Mouse (Mus musculus) limb, embryonic 15.5 days (tissue): ENCODE data around the gene Oxsm. TPM values are rescaled to one million over a fixed set of nuclear protein-coding genes. Genes with fewer than 3 reads are reported as not detected.

Source experiments
- ATAC-seq: fragments of 200-750 bp; cut with Nextera tagmentation; 2 replicates; pipeline ENCODE4 v1.8.0; 2017; ENCODE audit warnings: low read depth, moderate TSS enrichment; ENCODE audit not compliant: insufficient number of reproducible peaks, low FRiP score, low TSS enrichment
- H3K27ac ChIP-seq: fragments of 300-500 bp; sonication (generic); 2 replicates; pipeline ENCODE4 v1.5.1; 2015; ENCODE audit warnings: moderate library complexity, mild to moderate bottlenecking, inconsistent platforms
- H3K27me3 ChIP-seq: fragments of 300-500 bp; sonication (generic); 2 replicates; pipeline ENCODE4 v1.6.1; 2015; ENCODE audit warnings: inconsistent platforms
- H3K36me3 ChIP-seq: fragments of 300-500 bp; sonication (generic); 2 replicates; pipeline ENCODE4 v1.6.1; 2015; ENCODE audit warnings: inconsistent platforms
- H3K4me1 ChIP-seq: fragments of 300-500 bp; sonication (generic); 2 replicates; pipeline ENCODE4 v1.6.1; 2015; ENCODE audit warnings: inconsistent platforms
- H3K4me2 ChIP-seq: fragments of 300-500 bp; sonication (generic); 2 replicates; pipeline ENCODE4 v1.6.1; 2015; ENCODE audit warnings: mild to moderate bottlenecking, inconsistent platforms
- H3K4me3 ChIP-seq: fragments of 300-500 bp; sonication (generic); 2 replicates; pipeline ENCODE4 v1.5.1; 2015; ENCODE audit warnings: mild to moderate bottlenecking, inconsistent platforms
- H3K9ac ChIP-seq: fragments of 300-500 bp; sonication (generic); 2 replicates; pipeline ENCODE4 v1.6.1; 2015; ENCODE audit warnings: inconsistent platforms
- H3K9me3 ChIP-seq: fragments of 300-500 bp; sonication (generic); 2 replicates; pipeline ENCODE4 v1.6.1; 2016; ENCODE audit warnings: inconsistent platforms
- WGBS: fragments of 180-500 bp; shearing (Covaris S2); methylation state at CpG from one replicate; pipeline ENCODE4 v1.1.7; 2015; 5-methylcytosine and 5-hydroxymethylcytosine counted together
- polyA plus RNA-seq: library from polyadenylated mRNA; unstranded; fragments of >200 nt; fragmentation: Nextera tagmentation; extraction: Ambion mirVana; gene quantifications from 2 replicates; pipeline ENCODE4 v1.2.1, GENCODE M21; 2015

The Oxsm gene
- polyA plus RNA-seq, 1 experiment from 2014 or later = 2.3 TPM

DNA sequence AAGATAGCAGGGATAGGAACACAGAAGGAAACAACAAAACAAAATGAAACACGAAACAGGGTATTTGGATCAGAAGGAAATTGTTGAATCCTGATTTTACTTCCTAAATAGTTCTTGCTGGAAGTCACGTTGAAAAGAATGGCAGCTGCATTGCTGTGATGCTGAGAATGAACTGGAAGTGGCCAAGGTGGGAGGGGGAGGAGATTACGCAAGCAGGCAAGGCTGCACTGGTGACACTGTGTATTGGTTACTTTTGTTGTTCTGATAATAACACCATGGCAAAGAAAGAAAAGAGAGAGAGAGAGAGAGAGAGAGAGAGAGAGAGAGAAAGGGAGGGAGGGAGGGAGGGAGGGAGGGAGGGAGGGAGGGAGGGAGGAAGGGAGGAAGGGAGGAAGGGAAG, 13.1 kb downstream of the Oxsm start:
- H3K9ac ChIP-seq = no peak overlapping the region
- no peaks in the 10 kb centered on the region for H3K9me3 ChIP-seq
- H3K4me1 ChIP-seq = no peaks in the 10 kb centered on the region
- H3K27ac ChIP-seq = no peak overlapping the region
- no peaks in the 10 kb centered on the region for H3K36me3 ChIP-seq
- H3K27me3 ChIP-seq = no peaks in the 10 kb centered on the region
- no peak overlapping the region for H3K4me3 ChIP-seq
- H3K4me2 ChIP-seq = no peak overlapping the region
- ATAC-seq = no peak
- WGBS = 70% methylated on average over 3 of the region's 3 CpGs

DNA sequence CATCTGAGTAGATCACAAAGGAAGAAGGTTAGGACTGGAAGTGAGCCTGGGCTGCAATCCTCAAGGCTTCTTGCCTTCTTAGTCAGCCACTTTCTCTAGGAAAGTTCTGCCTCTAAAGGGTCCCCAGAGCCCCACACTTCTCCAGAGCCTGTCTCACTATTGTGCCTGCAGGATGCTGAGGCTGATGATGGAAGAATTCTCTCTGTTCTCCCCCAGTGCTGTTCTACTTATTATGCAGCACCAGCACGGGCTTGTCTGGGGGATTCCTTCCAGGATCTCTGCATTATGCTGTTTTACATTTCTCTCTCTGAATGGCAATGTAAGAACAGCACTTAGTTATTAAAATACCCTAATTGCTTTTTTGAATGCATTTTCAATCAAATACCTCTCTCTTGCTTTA, 16.1 kb downstream of the Oxsm start:
- no peak overlapping the region for H3K4me2 ChIP-seq
- H3K27ac ChIP-seq = no peak overlapping the region
- no peaks in the 10 kb centered on the region for H3K9me3 ChIP-seq
- H3K27me3 ChIP-seq = no peaks in the 10 kb centered on the region
- H3K4me1 ChIP-seq = no peaks in the 10 kb centered on the region
- no peak for ATAC-seq
- no peak overlapping the region for H3K4me3 ChIP-seq
- H3K9ac ChIP-seq = no peak overlapping the region
- H3K36me3 ChIP-seq = no peaks in the 10 kb centered on the region
- 25% methylated on average over 1 of the region's 1 CpGs for WGBS

DNA sequence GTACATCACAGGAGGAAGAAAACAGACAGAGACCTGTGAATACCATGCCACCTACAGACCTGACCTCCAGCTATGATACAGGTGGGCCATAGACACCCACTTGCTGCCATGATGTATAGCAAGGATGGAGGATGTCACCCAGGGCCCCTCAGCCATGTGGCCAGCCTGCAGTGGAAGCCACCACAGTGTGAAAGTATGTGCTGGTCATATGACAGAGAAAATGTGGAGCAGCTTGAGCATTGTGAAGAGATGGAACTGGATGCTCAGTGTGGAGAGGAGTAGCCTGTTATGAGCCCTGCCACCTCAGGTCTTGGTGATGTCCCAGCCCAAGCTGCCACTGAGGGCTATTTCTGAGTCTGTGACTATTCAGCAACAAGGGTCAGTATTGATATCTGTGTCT, 19.0 kb downstream of the Oxsm start:
- H3K36me3 ChIP-seq = no peaks in the 10 kb centered on the region
- no peak overlapping the region for H3K4me3 ChIP-seq
- no peak for ATAC-seq
- no peak overlapping the region for H3K4me2 ChIP-seq
- H3K9me3 ChIP-seq = no peaks in the 10 kb centered on the region
- no peaks in the 10 kb centered on the region for H3K4me1 ChIP-seq
- H3K27ac ChIP-seq = no peak overlapping the region
- H3K9ac ChIP-seq = no peak overlapping the region
- H3K27me3 ChIP-seq = no peaks in the 10 kb centered on the region

DNA sequence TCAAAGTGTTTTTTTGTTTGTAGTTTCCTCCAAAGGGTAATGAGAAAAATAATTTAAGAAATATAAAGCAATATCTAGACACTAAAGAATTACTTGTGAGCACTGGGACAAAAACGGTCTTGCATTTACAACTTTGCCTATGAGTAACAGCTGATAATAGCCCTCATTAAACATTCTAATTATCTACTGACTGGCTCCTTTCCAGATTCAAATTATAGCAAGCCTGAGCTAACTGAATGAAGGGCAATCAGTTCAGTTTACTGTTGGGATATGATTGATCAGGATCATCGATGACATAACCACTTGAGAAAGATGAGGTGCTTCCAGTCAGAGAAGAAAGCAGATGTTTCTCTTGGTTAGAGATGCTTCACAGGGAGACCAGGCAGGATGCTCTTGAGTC, 20.2 kb downstream of the Oxsm start:
- Histone ChIP-seq H3K27me3 (no peaks in the 10 kb centered on the region), H3K36me3 (no peaks in the 10 kb centered on the region), H3K9me3 (no peaks in the 10 kb centered on the region), H3K4me3 (no peak overlapping the region), H3K9ac (no peak overlapping the region), H3K4me1 (no peaks in the 10 kb centered on the region), H3K4me2 (no peak overlapping the region), H3K27ac (no peak overlapping the region)
- no peak for ATAC-seq
- WGBS = 59% methylated on average over 2 of the region's 2 CpGs

DNA sequence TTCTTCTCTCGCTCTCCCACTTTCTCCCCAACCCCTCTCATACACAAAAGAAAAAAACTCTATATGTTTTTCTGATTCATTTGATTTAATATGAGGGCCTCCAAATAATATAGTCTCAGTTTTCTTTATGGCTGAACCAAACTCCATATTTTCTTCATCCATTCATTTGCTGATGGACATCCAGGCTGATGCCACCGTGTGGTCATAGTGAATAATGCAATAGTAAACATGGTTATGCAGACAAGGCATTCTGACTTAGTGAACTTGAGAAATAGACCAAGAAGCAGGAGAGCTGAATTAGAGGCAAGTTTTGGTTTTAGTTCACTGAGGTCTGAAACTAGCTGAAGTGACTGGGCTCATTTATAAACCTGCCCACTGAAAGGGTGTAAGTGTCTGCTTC, 30.6 kb downstream of the Oxsm start:
- no peak overlapping the region for H3K4me3 ChIP-seq
- WGBS = 54% methylated on average over 2 of the region's 2 CpGs
- H3K4me1 ChIP-seq = no peaks in the 10 kb centered on the region
- H3K36me3 ChIP-seq = no peaks in the 10 kb centered on the region
- H3K9me3 ChIP-seq = no peaks in the 10 kb centered on the region
- H3K9ac ChIP-seq = no peak overlapping the region
- no peaks in the 10 kb centered on the region for H3K27me3 ChIP-seq
- ATAC-seq = no peak
- H3K27ac ChIP-seq = no peak overlapping the region
- no peak overlapping the region for H3K4me2 ChIP-seq

DNA sequence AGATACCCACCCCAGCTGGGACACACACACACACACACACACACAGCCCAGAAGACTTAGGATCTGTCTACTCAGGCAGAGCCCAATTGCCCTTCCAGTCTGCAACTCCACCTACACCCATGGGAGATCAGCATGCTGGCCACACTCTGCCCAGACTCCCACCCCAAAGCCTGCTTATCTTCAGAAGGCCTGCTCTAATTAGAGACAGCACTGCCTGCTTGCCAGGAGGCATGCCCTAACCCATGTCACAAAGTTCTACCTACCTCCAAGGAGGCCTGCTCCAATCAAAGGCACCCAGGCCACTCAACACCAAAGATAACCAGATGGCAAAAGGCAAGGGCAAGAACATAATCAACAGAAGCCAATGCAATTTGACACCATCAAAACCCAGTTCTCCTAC, 41.9 kb downstream of the Oxsm start:
- H3K27ac ChIP-seq = no peak overlapping the region
- H3K4me1 ChIP-seq = no peaks in the 10 kb centered on the region
- no peaks in the 10 kb centered on the region for H3K9me3 ChIP-seq
- H3K4me2 ChIP-seq = no peak overlapping the region
- H3K36me3 ChIP-seq = no peaks in the 10 kb centered on the region
- no peak overlapping the region for H3K4me3 ChIP-seq
- no peak overlapping the region for H3K9ac ChIP-seq
- H3K27me3 ChIP-seq = no peaks in the 10 kb centered on the region
- no peak for ATAC-seq

DNA sequence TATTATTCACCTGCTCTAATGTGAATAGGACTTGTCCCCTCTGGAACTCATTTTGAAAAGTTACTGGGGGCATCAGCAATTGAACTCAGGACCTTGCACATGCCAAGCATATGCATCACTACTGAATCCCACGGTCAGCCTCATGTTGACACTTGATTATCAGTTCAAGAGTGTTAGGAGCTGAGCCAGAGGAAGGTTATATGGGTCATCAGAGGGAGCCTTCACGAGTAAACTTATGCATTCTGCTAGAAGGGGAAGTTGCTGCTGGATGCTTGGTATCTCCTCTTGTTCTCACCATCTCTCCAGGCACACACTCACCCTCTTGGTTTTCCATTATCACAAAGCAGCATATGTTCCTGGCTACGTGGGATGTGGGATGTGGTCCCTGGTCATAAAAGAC, 47.9 kb downstream of the Oxsm start:
- WGBS = 38% methylated on average over 3 of the region's 3 CpGs
- Histone ChIP-seq H3K36me3 (no peaks in the 10 kb centered on the region), H3K4me3 (no peak overlapping the region), H3K9me3 (no peaks in the 10 kb centered on the region), H3K4me1 (peaks cover 7% of the 10 kb centered on the region), H3K27me3 (no peaks in the 10 kb centered on the region), H3K9ac (no peak overlapping the region), H3K4me2 (no peak overlapping the region), H3K27ac (no peak overlapping the region)
- no peak for ATAC-seq

DNA sequence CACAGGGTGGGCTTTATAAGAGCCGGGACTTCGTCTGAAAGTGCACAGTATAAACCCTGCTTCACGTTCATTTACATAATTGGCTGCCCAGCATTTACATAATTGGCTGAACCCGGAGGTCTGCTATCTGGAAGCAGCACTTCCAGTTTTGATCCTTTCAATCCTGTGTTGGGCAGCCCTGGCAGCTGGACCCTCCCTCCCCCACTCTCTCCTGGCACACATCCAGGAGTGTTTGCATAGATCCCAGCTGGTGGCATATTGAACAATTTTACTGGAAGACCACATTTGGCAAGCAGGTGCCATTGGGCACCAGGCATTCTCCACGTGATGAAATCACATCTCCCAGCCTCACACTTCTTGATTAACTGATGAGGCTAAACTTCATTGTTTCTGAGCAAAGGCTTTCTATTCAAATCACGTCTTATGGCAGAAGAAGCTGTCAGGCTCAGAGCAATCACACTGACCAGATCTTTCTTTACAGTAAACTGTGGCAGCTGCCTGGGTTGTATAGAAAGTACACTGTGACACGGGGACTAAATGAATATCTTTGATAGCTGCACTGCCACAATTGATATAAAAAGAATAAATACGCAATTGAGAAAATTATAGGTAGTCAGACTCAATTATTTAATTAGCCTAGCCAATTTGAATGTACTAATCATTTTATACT, 48.5 kb downstream of the Oxsm start:
- peaks cover 7% of the 10 kb centered on the region for H3K4me1 ChIP-seq
- WGBS = 28% methylated on average over 8 of the region's 8 CpGs
- H3K4me3 ChIP-seq = no peak overlapping the region
- H3K27me3 ChIP-seq = no peaks in the 10 kb centered on the region
- H3K9ac ChIP-seq = no peak overlapping the region
- no peaks in the 10 kb centered on the region for H3K36me3 ChIP-seq
- H3K27ac ChIP-seq = no peak overlapping the region
- H3K4me2 ChIP-seq = no peak overlapping the region
- ATAC-seq = no peak
- H3K9me3 ChIP-seq = no peaks in the 10 kb centered on the region

DNA sequence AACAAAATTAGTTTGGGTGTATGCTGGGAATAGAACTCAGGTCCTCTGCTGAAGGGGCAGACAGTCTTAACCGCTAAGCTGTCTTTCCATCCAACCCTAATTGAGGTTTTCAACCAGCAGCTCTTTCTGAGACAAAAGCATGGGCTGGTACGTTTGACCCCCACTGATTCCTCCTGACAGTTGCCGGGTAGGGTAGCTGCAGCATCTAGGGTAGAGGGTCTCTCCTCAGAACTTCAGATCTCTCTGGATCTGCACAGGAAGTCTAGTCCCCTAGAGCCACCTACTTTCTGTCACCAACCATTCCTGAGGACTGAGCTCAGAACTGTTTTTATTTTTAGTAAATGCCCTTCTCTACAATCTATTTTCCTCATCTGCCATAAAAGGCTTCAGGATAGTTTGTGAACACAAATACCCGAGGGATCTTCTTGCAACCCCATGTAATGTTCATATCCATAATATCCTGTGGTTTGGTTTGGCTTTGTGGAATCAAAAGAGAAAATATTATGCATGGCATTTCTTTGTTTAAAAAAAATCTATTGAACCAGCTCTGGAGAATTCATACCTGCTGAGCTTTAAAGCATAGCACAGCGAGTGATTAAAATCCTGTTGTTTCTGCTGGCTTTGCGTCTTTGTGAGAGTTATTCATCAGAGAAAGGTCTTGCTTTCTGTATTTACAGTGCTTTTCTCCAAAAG, 49.2 kb downstream of the Oxsm start:
- Histone ChIP-seq H3K27ac (no peak overlapping the region), H3K9me3 (no peaks in the 10 kb centered on the region), H3K4me1 (peaks cover 7% of the 10 kb centered on the region), H3K27me3 (no peaks in the 10 kb centered on the region), H3K4me2 (no peak overlapping the region), H3K4me3 (no peak overlapping the region), H3K9ac (no peak overlapping the region), H3K36me3 (no peaks in the 10 kb centered on the region)
- WGBS = 44% methylated on average over 6 of the region's 6 CpGs
- ATAC-seq = no peak

DNA sequence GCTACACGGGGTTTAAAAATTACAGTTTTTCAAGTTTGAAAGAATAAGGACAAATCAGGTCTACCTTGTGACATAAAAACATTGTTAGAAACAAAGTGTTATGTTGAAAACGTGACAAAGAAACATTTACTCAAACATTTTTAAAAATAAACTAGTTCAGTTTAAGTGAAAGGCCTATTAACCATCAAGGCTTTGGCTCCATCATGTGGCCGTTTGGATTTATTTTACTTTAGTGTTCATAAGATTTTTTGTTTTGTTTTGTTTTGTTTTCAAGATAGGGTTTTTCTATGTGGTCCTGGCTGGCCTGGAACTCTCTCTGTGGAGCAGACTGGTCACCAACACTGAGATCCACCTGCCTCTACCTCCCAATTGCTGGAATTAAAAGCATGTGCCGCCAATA, 53.1 kb downstream of the Oxsm start:
- no peak for ATAC-seq
- H3K4me1 ChIP-seq = peaks cover 7% of the 10 kb centered on the region
- H3K9me3 ChIP-seq = no peaks in the 10 kb centered on the region
- WGBS = 50% methylated on average over 4 of the region's 4 CpGs
- H3K27me3 ChIP-seq = no peaks in the 10 kb centered on the region
- no peaks in the 10 kb centered on the region for H3K36me3 ChIP-seq
- H3K9ac ChIP-seq = no peak overlapping the region
- H3K4me2 ChIP-seq = no peak overlapping the region
- H3K4me3 ChIP-seq = no peak overlapping the region
- no peak overlapping the region for H3K27ac ChIP-seq

DNA sequence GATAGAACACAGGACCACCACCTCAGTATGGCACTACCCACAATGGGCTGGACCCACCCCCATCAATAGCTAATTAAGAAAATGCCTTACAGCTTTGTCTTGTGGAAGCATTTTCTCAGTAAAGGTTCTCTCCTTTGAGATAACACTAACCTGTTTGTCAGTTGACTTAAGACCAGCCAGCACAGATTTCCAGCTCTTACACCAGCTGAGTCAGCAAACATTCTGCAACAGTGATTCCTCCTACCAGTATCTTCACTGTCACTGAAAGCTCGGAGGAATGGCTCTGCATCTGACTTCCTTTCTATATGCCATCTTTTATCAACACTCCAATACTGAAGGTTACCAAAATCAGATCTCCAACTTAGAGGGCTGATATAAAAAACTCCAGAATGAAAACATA, 54.1 kb downstream of the Oxsm start:
- H3K4me2 ChIP-seq = no peak overlapping the region
- H3K4me3 ChIP-seq = no peak overlapping the region
- H3K27me3 ChIP-seq = no peaks in the 10 kb centered on the region
- ATAC-seq = no peak
- no peak overlapping the region for H3K27ac ChIP-seq
- H3K4me1 ChIP-seq = no peaks in the 10 kb centered on the region
- no peaks in the 10 kb centered on the region for H3K36me3 ChIP-seq
- H3K9ac ChIP-seq = no peak overlapping the region
- no peaks in the 10 kb centered on the region for H3K9me3 ChIP-seq
- WGBS = 74% methylated on average over 1 of the region's 1 CpGs

DNA sequence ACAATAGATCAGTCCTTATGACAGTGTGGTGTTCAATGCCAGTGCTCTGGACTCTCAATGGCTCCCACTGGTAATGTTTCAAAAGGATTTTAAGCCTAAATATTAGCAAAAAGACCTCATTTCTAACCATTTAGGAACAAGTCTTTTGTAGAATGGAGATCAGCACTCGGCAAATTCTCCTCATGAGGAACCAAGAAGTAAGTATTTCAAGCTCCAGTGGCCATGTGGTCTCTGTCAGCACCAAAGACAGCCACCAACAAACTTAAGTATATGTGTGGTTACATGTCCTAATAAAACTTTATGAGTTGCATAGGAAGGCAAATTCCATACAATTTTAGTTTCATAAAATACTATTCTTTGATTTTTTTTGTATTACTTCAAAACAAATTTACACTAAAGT, 55.5 kb downstream of the Oxsm start:
- Histone ChIP-seq H3K27ac (no peak overlapping the region), H3K36me3 (no peaks in the 10 kb centered on the region), H3K9me3 (no peaks in the 10 kb centered on the region), H3K4me3 (no peak overlapping the region), H3K4me2 (no peak overlapping the region), H3K27me3 (no peaks in the 10 kb centered on the region), H3K4me1 (no peaks in the 10 kb centered on the region), H3K9ac (no peak overlapping the region)
- WGBS = 68% methylated on average over 1 of the region's 1 CpGs
- ATAC-seq = no peak

DNA sequence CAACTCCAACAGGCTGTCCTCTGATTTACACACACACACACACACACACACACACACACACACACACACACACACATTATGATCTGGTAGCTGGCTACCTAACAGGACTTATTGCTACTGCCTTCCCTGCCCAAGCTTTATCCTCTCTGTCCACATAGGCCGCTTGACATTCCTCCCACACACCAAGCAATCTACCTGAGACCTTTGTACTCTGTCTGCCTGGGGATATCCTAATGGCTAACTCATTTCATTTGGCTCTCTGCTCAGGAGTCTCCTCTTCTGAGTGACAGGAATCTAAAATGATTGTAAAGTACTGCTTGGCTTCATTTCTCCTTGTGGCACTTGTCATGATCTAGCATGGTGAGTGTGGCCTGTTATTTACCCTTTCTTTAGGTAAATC, 60.5 kb downstream of the Oxsm start:
- Histone ChIP-seq H3K9me3 (no peaks in the 10 kb centered on the region), H3K4me2 (no peak overlapping the region), H3K27ac (no peak overlapping the region), H3K27me3 (no peaks in the 10 kb centered on the region), H3K4me1 (no peaks in the 10 kb centered on the region), H3K4me3 (no peak overlapping the region), H3K36me3 (no peaks in the 10 kb centered on the region), H3K9ac (no peak overlapping the region)
- WGBS = 91% methylated on average over 1 of the region's 1 CpGs
- ATAC-seq = no peak
